Mouse (Mus musculus) cerebellum, adult 2 months (tissue): ENCODE measurements around the gene Cwc27. TPM values are rescaled to one million over a fixed set of nuclear protein-coding genes. Genes with fewer than 3 reads are reported as not detected.

Experiments used
- DNase-seq, 2 experiments: peaks; one replicate each; pipeline ENCODE4 v3.0.0; 2021
- H3K27ac ChIP-seq: fragments of 200-500 bp; 2 replicates; pipeline ENCODE4 v1.5.1; 2012; ENCODE audit warnings: low read length, control low read depth, inconsistent platforms; ENCODE audit not compliant: insufficient read depth
- H3K27me3 ChIP-seq: fragments of 200-500 bp; 2 replicates; pipeline ENCODE4 v1.6.1; 2012; ENCODE audit warnings: inconsistent platforms, mild to moderate bottlenecking, low read length, moderate library complexity; ENCODE audit not compliant: control insufficient read depth, insufficient read depth
- H3K4me1 ChIP-seq: fragments of 200-500 bp; 2 replicates; pipeline ENCODE4 v1.6.1; 2011; ENCODE audit warnings: low read length; ENCODE audit not compliant: control insufficient read depth, insufficient read depth
- H3K4me3 ChIP-seq: fragments of 200-500 bp; replicated peaks from 2 replicates; pipeline ENCODE3; 2011; ENCODE audit warnings: mild to moderate bottlenecking, low read depth, low read length, control low read depth; ENCODE audit not compliant: insufficient read depth
- CTCF ChIP-seq: fragments of 200-500 bp; IDR thresholded peaks from 2 replicates; pipeline ENCODE4 v1.5.1; 2011; ENCODE audit warnings: low read depth, mild to moderate bottlenecking, control low read depth, low read length, moderate library complexity, borderline replicate concordance; ENCODE audit not compliant: insufficient read depth
- POLR2A ChIP-seq: fragments of 200-500 bp; IDR thresholded peaks from 2 replicates; pipeline ENCODE4 v1.6.1; 2011; ENCODE audit warnings: low read length, control low read depth, borderline replicate concordance; ENCODE audit not compliant: insufficient read depth
- WGBS: fragments of 180-500 bp; shearing (Covaris S2); methylation state at CpG from one replicate; pipeline ENCODE4 v1.1.7; 2018; 5-methylcytosine and 5-hydroxymethylcytosine counted together
- polyA plus RNA-seq: library from polyadenylated mRNA; depleted of rRNA; stranded (reverse); fragments of >200 nt; gene quantifications from 2 replicates; pipeline ENCODE4 v1.2.3, GENCODE M21; 2012

Cwc27 gene
- polyA plus RNA-seq, 1 experiment, result 16.4 TPM

- Histone ChIP-seq H3K4me1 (no peaks in the 10 kb centered on the region), H3K27ac (no peak overlapping the region), H3K4me3 (no peak overlapping the region), H3K27me3 (no peaks in the 10 kb centered on the region)
- DNase-seq, result no peak
- no peak for TF ChIP-seq CTCF
- no peak for TF ChIP-seq POLR2A
- WGBS, result 92% methylated on average over 7 of the region's 7 CpGs
Measured at GRCm38 (mm10) chr13:104799566-104800182, 17.3 kb downstream of the Cwc27 start.

GRCm38 (mm10) chr13:104799067-104799466, 17.9 kb downstream of the Cwc27 start:
- no peak for DNase-seq
- H3K4me1 ChIP-seq, result no peaks in the 10 kb centered on the region
- WGBS, result 97% methylated on average over 8 of the region's 8 CpGs

GRCm38 (mm10) chr13:104794421-104794820, 22.5 kb downstream of the Cwc27 start:
- TF ChIP-seq CTCF, result no peak
- TF ChIP-seq POLR2A, result no peak
- no peaks in the 10 kb centered on the region for H3K4me1 ChIP-seq
- WGBS, result 94% methylated on average over 3 of the region's 3 CpGs

More at GRCm38 (mm10) chr13:104799067-104799466, 17.9 kb downstream of the Cwc27 start:
- Histone ChIP-seq H3K4me3 (no peak overlapping the region), H3K27ac (no peak overlapping the region), H3K27me3 (no peaks in the 10 kb centered on the region)
- TF ChIP-seq CTCF (no peak), POLR2A (no peak)

GRCm38 (mm10) chr13:104792184-104792583, 24.8 kb downstream of the Cwc27 start, which contains the start of gene Srek1ip1:
Gene Srek1ip1 (plus strand): TSS chr13:104792484.
- H3K27me3 ChIP-seq, result no peaks in the 10 kb centered on the region
- H3K4me3 ChIP-seq, result no peak within 1 kb of the TSS
- TF ChIP-seq CTCF (no peak), POLR2A (no peak)
- H3K4me1 ChIP-seq, result no peaks in the 10 kb centered on the region
- DNase-seq, result no peak
- WGBS, result 89% methylated on average over 11 of the region's 11 CpGs
- H3K27ac ChIP-seq, result no peak within 1 kb of the TSS

More at GRCm38 (mm10) chr13:104794421-104794820, 22.5 kb downstream of the Cwc27 start:
- H3K27ac ChIP-seq, result no peak overlapping the region
- no peak for DNase-seq
- H3K27me3 ChIP-seq, result no peaks in the 10 kb centered on the region
- H3K4me3 ChIP-seq, result no peak overlapping the region

- 4% methylated on average over 2 of the region's 2 CpGs for WGBS
Measured at GRCm38 (mm10) chr13:104789663-104790062, 27.3 kb downstream of the Cwc27 start.

GRCm38 (mm10) chr13:104787260-104787659, 29.7 kb downstream of the Cwc27 start:
- no peak for TF ChIP-seq POLR2A
- no peak for TF ChIP-seq CTCF
- 84% methylated on average over 4 of the region's 4 CpGs for WGBS
- Histone ChIP-seq H3K27me3 (no peaks in the 10 kb centered on the region), H3K4me1 (no peaks in the 10 kb centered on the region), H3K4me3 (no peak overlapping the region), H3K27ac (no peak overlapping the region)
- no peak for DNase-seq

More at GRCm38 (mm10) chr13:104789663-104790062, 27.3 kb downstream of the Cwc27 start:
- Histone ChIP-seq H3K27ac (no peak overlapping the region), H3K4me3 (no peak overlapping the region), H3K4me1 (no peaks in the 10 kb centered on the region), H3K27me3 (no peaks in the 10 kb centered on the region)
- DNase-seq, result peak; percentile 21 to 63
- TF ChIP-seq POLR2A (no peak), CTCF (peak; percentile 29; the same call in 1 of the 2 replicates)

- Histone ChIP-seq H3K4me1 (no peaks in the 10 kb centered on the region), H3K27me3 (no peaks in the 10 kb centered on the region), H3K27ac (no peak overlapping the region), H3K4me3 (no peak overlapping the region)
- no peak for DNase-seq
- no peak for TF ChIP-seq CTCF
- TF ChIP-seq POLR2A, result no peak
- whole genome bisulfite sequencing, result 65% methylated on average over 1 of the region's 1 CpGs
Measured at GRCm38 (mm10) chr13:104779104-104779670, 37.8 kb downstream of the Cwc27 start.

GRCm38 (mm10) chr13:104763193-104763592, 53.7 kb downstream of the Cwc27 start:
- peaks cover 9% of the 10 kb centered on the region for H3K4me1 ChIP-seq
- TF ChIP-seq CTCF (no peak), POLR2A (no peak)
- no peak for DNase-seq
- whole genome bisulfite sequencing, result 91% methylated on average over 3 of the region's 3 CpGs
- no peak overlapping the region for H3K4me3 ChIP-seq
- no peaks in the 10 kb centered on the region for H3K27me3 ChIP-seq
- H3K27ac ChIP-seq, result no peak overlapping the region
